Mouse (Mus musculus) stomach, postnatal 0 days (tissue): ENCODE results near the gene Nox1.

Source experiments
- CTCF ChIP-seq: IDR thresholded peaks from 2 replicates; pipeline ENCODE4 v1.5.1; 2016; ENCODE audit warnings: antibody characterized with exemption, low read depth, mild to moderate bottlenecking, moderate library complexity
- EP300 ChIP-seq: optimal IDR thresholded peaks from 2 replicates; pipeline ENCODE3; 2016; ENCODE audit warnings: antibody characterized with exemption

- no peak for TF ChIP-seq CTCF
- no peak for TF ChIP-seq EP300
These were observed 11.3 kb upstream of the Nox1 start for GRCm38 (mm10) chrX:134233048-134233447.
